In genomic region chr3:85022800-85023199, GRCm38 (mm10) we compare ENCODE assay signal across 13 mouse cellular contexts.
A peak's percentile ranks its signal among the peaks of the same experiment; 100 is the strongest.
DNase-seq lines count a peak whose midpoint lies in the region; ATAC-seq and TF ChIP-seq lines count a peak whose summit lies in the region.
"Had no signal": no experiment of that assay in that cellular context is flagged by ENCODE, and none has a peak within 500 bp of the region (broad histone marks: within the 10 kb centered on the region; RNA-seq: fewer than 3 reads in every experiment).

No protein-coding gene starts in this region.

- H3K27me3 ChIP-seq in kidney, postnatal 0 days (ENCODE audit: insufficient read depth, low read length) = no peaks in the 10 kb centered on the region
- no peaks in the 10 kb centered on the region for H3K27me3 ChIP-seq in heart, embryonic 12.5 days (replicated peaks)
- H3K27me3 ChIP-seq in midbrain, embryonic 14.5 days (ENCODE audit: control insufficient read depth, insufficient read depth, low read length) = no peaks in the 10 kb centered on the region
- no peaks in the 10 kb centered on the region for H3K27me3 ChIP-seq in hindbrain, embryonic 14.5 days (ENCODE audit: control insufficient read depth, insufficient read depth, low read length)
- H3K27me3 ChIP-seq: neural tube, embryonic 12.5 days; stomach, embryonic 15.5 days had no signal

- WGBS in kidney, postnatal 0 days = 52% methylated on average over 11 of the region's 11 CpGs
- WGBS in heart, embryonic 12.5 days = 70% methylated on average over 11 of the region's 11 CpGs
- WGBS in midbrain, embryonic 14.5 days = 87% methylated on average over 11 of the region's 11 CpGs
- 85% methylated on average over 11 of the region's 11 CpGs for whole genome bisulfite sequencing in hindbrain, embryonic 14.5 days

- ATAC-seq in common myeloid progenitor, adult 5-6 weeks (replicated peaks; ENCODE audit: low read depth, poor library complexity, severe bottlenecking) = peak; percentile 56
- ATAC-seq in kidney, postnatal 0 days (replicated peaks; ENCODE audit: low FRiP score, low read depth) = peak; percentile 82
- ATAC-seq in heart, embryonic 12.5 days (ENCODE audit: insufficient number of reproducible peaks, low FRiP score) = no peak
- no peak for ATAC-seq in midbrain, embryonic 14.5 days (ENCODE audit: low FRiP score, low TSS enrichment)
- no peak for ATAC-seq in hindbrain, embryonic 14.5 days (ENCODE audit: low FRiP score)

- H3K4me1 ChIP-seq in kidney, postnatal 0 days (replicated peaks; ENCODE audit: insufficient read depth, low read length) = no peaks in the 10 kb centered on the region
- no peaks in the 10 kb centered on the region; the same call in 1 of the 2 replicates for H3K4me1 ChIP-seq in heart, embryonic 12.5 days (replicated peaks)
- peaks cover 6% of the 10 kb centered on the region; the same call in 1 of the 2 replicates for H3K4me1 ChIP-seq in midbrain, embryonic 14.5 days (ENCODE audit: control insufficient read depth, insufficient read depth, low read length)
- no peaks in the 10 kb centered on the region for H3K4me1 ChIP-seq in hindbrain, embryonic 14.5 days (replicated peaks; ENCODE audit: control insufficient read depth, insufficient read depth, low read length)
- H3K4me1 ChIP-seq: stomach, embryonic 15.5 days had no signal

- intact Hi-C loops in gastrocnemius, postnatal 14 days (cut with DNase I; ENCODE audit: low total_unique reads) = no loop called here

- H3K27ac ChIP-seq in kidney, postnatal 0 days = peak overlapping the region; percentile 47; the same call in 1 of the 2 replicates
- H3K27ac ChIP-seq in heart, embryonic 12.5 days (ENCODE audit: poor library complexity, severe bottlenecking) = no peak overlapping the region
- no peak overlapping the region for H3K27ac ChIP-seq in midbrain, embryonic 14.5 days (replicated peaks; ENCODE audit: low read depth, low read length)
- no peak overlapping the region for H3K27ac ChIP-seq in hindbrain, embryonic 14.5 days
- H3K27ac ChIP-seq: gastrocnemius, adult 2 months; neural tube, embryonic 12.5 days; stomach, embryonic 15.5 days had no signal

- TF ChIP-seq CTCF in kidney, postnatal 0 days (IDR thresholded peaks at IDR 0.05; ENCODE audit: low read depth) = no peak

- no peaks in the 10 kb centered on the region for H3K36me3 ChIP-seq in kidney, postnatal 0 days (ENCODE audit: insufficient read depth, low read length)
- no peaks in the 10 kb centered on the region for H3K36me3 ChIP-seq in heart, embryonic 12.5 days
- H3K36me3 ChIP-seq in midbrain, embryonic 14.5 days (ENCODE audit: control insufficient read depth, insufficient read depth, low read length) = no peaks in the 10 kb centered on the region
- no peaks in the 10 kb centered on the region for H3K36me3 ChIP-seq in hindbrain, embryonic 14.5 days (replicated peaks; ENCODE audit: control insufficient read depth, insufficient read depth)
- H3K36me3 ChIP-seq: neural tube, embryonic 12.5 days; stomach, embryonic 15.5 days had no signal

- H3K9me3 ChIP-seq in kidney, postnatal 0 days (replicated peaks; ENCODE audit: low read length) = no peaks in the 10 kb centered on the region
- peaks cover 3% of the 10 kb centered on the region; the same call in 1 of the 2 replicates for H3K9me3 ChIP-seq in heart, embryonic 12.5 days (replicated peaks)
- no peaks in the 10 kb centered on the region for H3K9me3 ChIP-seq in midbrain, embryonic 14.5 days (ENCODE audit: control insufficient read depth, low read length)
- no peaks in the 10 kb centered on the region for H3K9me3 ChIP-seq in hindbrain, embryonic 14.5 days (ENCODE audit: control insufficient read depth, low read length)
- H3K9me3 ChIP-seq: neural tube, embryonic 12.5 days; stomach, embryonic 15.5 days had no signal

- no peak overlapping the region for H3K4me3 ChIP-seq in kidney, postnatal 0 days (replicated peaks; ENCODE audit: low read depth, low read length)
- no peak overlapping the region for H3K4me3 ChIP-seq in heart, embryonic 12.5 days
- no peak overlapping the region for H3K4me3 ChIP-seq in midbrain, embryonic 14.5 days (replicated peaks; ENCODE audit: low read depth, low read length)
- H3K4me3 ChIP-seq in hindbrain, embryonic 14.5 days (replicated peaks; ENCODE audit: low read length) = no peak overlapping the region
- H3K4me3 ChIP-seq: gastrocnemius, adult 2 months; neural tube, embryonic 12.5 days; stomach, embryonic 15.5 days had no signal

- no peak overlapping the region for H3K9ac ChIP-seq in kidney, postnatal 0 days (ENCODE audit: low read depth, low read length)
- no peak overlapping the region for H3K9ac ChIP-seq in heart, embryonic 12.5 days
- no peak overlapping the region for H3K9ac ChIP-seq in midbrain, embryonic 14.5 days (replicated peaks; ENCODE audit: low read length)
- no peak overlapping the region for H3K9ac ChIP-seq in hindbrain, embryonic 14.5 days
- H3K9ac ChIP-seq: neural tube, embryonic 12.5 days; stomach, embryonic 15.5 days had no signal

- DNase-seq in 3134 (ENCODE audit: extremely low read depth, insufficient read length, low spot score) (peak; percentile 28), 416B (ENCODE audit: low read depth) (peak; percentile 73)
- peak; percentile 52 for DNase-seq in kidney, postnatal 0 days (ENCODE audit: low spot score)
- no peak for DNase-seq in gastrocnemius, postnatal 14 days
- no peak for DNase-seq in midbrain, embryonic 14.5 days
- DNase-seq in hindbrain, embryonic 14.5 days (ENCODE audit: low spot score) = no peak
- DNase-seq: cerebellum, postnatal 36 days; gastrocnemius, adult 2 months; right cerebral cortex, postnatal 14 days had no signal

- H3K4me2 ChIP-seq in kidney, postnatal 0 days (ENCODE audit: low read length) = no peak overlapping the region
- H3K4me2 ChIP-seq in heart, embryonic 12.5 days = no peak overlapping the region
- no peak overlapping the region for H3K4me2 ChIP-seq in midbrain, embryonic 14.5 days (ENCODE audit: low read length)
- H3K4me2 ChIP-seq in hindbrain, embryonic 14.5 days (replicated peaks) = no peak overlapping the region
- H3K4me2 ChIP-seq: neural tube, embryonic 12.5 days; stomach, embryonic 15.5 days had no signal

Comparison
In these comparisons a context has a peak if more than half of its experiments do, and no peak if none do; other contexts are left out.
1. DNase-seq: peak in 3134 (single experiment), 416B (single experiment) and kidney, postnatal 0 days (single experiment); none in gastrocnemius, postnatal 14 days (single experiment), midbrain, embryonic 14.5 days (single experiment) and hindbrain, embryonic 14.5 days (single experiment).
2. ATAC-seq: peak in common myeloid progenitor, adult 5-6 weeks (single experiment) and kidney, postnatal 0 days (single experiment); none in heart, embryonic 12.5 days (single experiment), midbrain, embryonic 14.5 days (single experiment) and hindbrain, embryonic 14.5 days (single experiment).